Mouse (Mus musculus) kidney, postnatal 0 days (tissue): ENCODE measurements around the gene Ubr1. TPM values are rescaled to one million over a fixed set of nuclear protein-coding genes. Genes with fewer than 3 reads are reported as not detected.
A peak's percentile ranks its signal among the peaks of the same experiment; 100 is the strongest.

Experiments
- ATAC-seq: fragments of 200-750 bp; cut with Nextera tagmentation; replicated peaks from 2 replicates; pipeline ENCODE4 v1.8.0; 2017; ENCODE audit warnings: low read depth, moderate number of reproducible peaks, moderate TSS enrichment, moderate library complexity; ENCODE audit not compliant: low FRiP score
- DNase-seq: peaks from one replicate; pipeline ENCODE4 v3.0.0-alpha.2; 2016; ENCODE audit warnings: low spot score
- H3K27ac ChIP-seq: fragments of 300-500 bp; sonication (generic); 2 replicates; pipeline ENCODE4 v1.5.1; 2014; ENCODE audit warnings: mild to moderate bottlenecking
- H3K27me3 ChIP-seq: fragments of 300-500 bp; sonication (generic); 2 replicates; pipeline ENCODE4 v1.6.1; 2014; ENCODE audit warnings: low read length, mixed read lengths; ENCODE audit not compliant: insufficient read depth
- H3K36me3 ChIP-seq: fragments of 300-500 bp; sonication (generic); 2 replicates; pipeline ENCODE4 v1.6.1; 2014; ENCODE audit warnings: low read length, mixed read lengths; ENCODE audit not compliant: insufficient read depth
- H3K4me1 ChIP-seq: fragments of 300-500 bp; sonication (generic); replicated peaks from 2 replicates; pipeline ENCODE4 v1.6.1; 2014; ENCODE audit warnings: antibody characterized with exemption, low read length, mixed read lengths; ENCODE audit not compliant: insufficient read depth
- H3K4me2 ChIP-seq: fragments of 300-500 bp; sonication (generic); 2 replicates; pipeline ENCODE4 v1.6.1; 2014; ENCODE audit warnings: mild to moderate bottlenecking, low read length, moderate library complexity, mixed read lengths
- H3K4me3 ChIP-seq: fragments of 300-500 bp; sonication (generic); replicated peaks from 2 replicates; pipeline ENCODE4 v1.5.1; 2014; ENCODE audit warnings: low read depth, low read length
- H3K9ac ChIP-seq: fragments of 300-500 bp; sonication (generic); 2 replicates; pipeline ENCODE4 v1.6.1; 2014; ENCODE audit warnings: low read depth, low read length
- H3K9me3 ChIP-seq: fragments of 300-500 bp; sonication (generic); replicated peaks from 2 replicates; pipeline ENCODE4 v1.6.1; 2016; ENCODE audit warnings: low read length, inconsistent platforms, mixed read lengths
- CTCF ChIP-seq: IDR thresholded peaks from 2 replicates; pipeline ENCODE4 v1.5.1; 2016; ENCODE audit warnings: antibody characterized with exemption, low read depth, mild to moderate bottlenecking, moderate library complexity
- WGBS: fragments of 180-500 bp; shearing (Covaris S2); extraction: QIAGEN DNeasy Blood & Tissue Kit; methylation state at CpG from one replicate; pipeline ENCODE4 v1.1.7; 2014; 5-methylcytosine and 5-hydroxymethylcytosine counted together
- polyA plus RNA-seq: library from polyadenylated mRNA; unstranded; fragments of >200 nt; fragmentation: Nextera tagmentation; extraction: Ambion mirVana; gene quantifications from 2 replicates; pipeline ENCODE4 v1.2.1, GENCODE M21; 2015

Ubr1 gene
- polyA plus RNA-seq, 1 experiment from 2014 or later, result 16.2 TPM

DNA sequence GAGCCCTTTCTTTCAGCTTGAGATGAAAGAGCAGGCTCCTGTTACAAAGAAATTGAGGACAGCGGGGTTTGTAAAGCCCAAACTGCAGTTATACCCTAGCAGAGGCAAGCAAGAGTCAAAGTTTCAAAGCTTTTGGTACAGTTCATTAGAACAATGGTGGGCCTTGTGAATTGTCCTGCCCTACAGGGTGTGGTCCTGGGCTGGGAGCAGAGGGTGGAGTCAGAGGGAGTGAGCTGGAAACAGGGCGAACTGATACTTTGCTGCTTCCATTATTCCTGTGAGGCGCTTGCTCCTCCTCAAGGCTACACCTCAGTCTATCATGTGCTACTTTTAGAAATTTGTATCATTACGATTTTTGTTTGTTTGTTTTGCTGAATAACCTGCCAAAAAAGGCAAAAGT is 20.7 kb upstream of the Ubr1 start:
- no peaks in the 10 kb centered on the region for H3K36me3 ChIP-seq
- no peak overlapping the region for H3K27ac ChIP-seq
- no peak for DNase-seq
- no peak for TF ChIP-seq CTCF
- no peak for ATAC-seq
- H3K9ac ChIP-seq, result no peak overlapping the region
- no peak overlapping the region for H3K4me2 ChIP-seq
- no peak overlapping the region for H3K4me3 ChIP-seq
- WGBS, result 67% methylated on average over 4 of the region's 4 CpGs
- H3K9me3 ChIP-seq, result no peaks in the 10 kb centered on the region
- no peaks in the 10 kb centered on the region for H3K27me3 ChIP-seq
- no peaks in the 10 kb centered on the region for H3K4me1 ChIP-seq

DNA sequence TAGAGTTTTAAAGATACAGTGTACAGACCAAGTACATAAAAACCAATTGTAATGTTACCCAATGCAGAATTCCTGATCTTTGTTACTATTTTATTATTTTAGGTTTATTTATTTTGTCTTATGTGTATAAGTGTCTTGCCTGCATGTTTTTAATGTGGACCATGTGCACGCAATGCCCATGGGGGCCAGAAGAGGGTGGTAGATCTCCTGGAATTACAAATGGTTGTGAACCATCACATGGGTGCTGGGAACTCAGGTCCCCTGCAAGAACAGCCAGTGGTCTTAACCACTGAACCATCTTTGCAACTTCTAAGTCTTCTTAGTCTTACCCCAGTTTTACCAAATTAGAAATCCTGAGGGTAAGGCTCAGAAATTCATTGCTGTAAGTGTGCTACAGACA is 14.7 kb upstream of the Ubr1 start:
- no peak for TF ChIP-seq CTCF
- H3K9ac ChIP-seq, result no peak overlapping the region
- no peaks in the 10 kb centered on the region for H3K36me3 ChIP-seq
- no peaks in the 10 kb centered on the region for H3K9me3 ChIP-seq
- no peaks in the 10 kb centered on the region for H3K4me1 ChIP-seq
- H3K4me3 ChIP-seq, result no peak overlapping the region
- no peak overlapping the region for H3K27ac ChIP-seq
- H3K4me2 ChIP-seq, result no peak overlapping the region
- ATAC-seq (no peak), DNase-seq (no peak)
- no peaks in the 10 kb centered on the region for H3K27me3 ChIP-seq
- 86% methylated on average over 1 of the region's 1 CpGs for WGBS

GRCm38 (mm10) chr2:120983611-120984010 is 13.1 kb upstream of the Ubr1 start:
- no peak for TF ChIP-seq CTCF
- H3K27me3 ChIP-seq, result no peaks in the 10 kb centered on the region
- no peaks in the 10 kb centered on the region for H3K4me1 ChIP-seq
- H3K4me3 ChIP-seq, result no peak overlapping the region
- H3K36me3 ChIP-seq, result no peaks in the 10 kb centered on the region
- no peak overlapping the region for H3K27ac ChIP-seq
- 30% methylated on average over 2 of the region's 2 CpGs for WGBS
- no peak for DNase-seq
- H3K4me2 ChIP-seq, result no peak overlapping the region
- no peak for ATAC-seq
- no peak overlapping the region for H3K9ac ChIP-seq
- no peaks in the 10 kb centered on the region for H3K9me3 ChIP-seq

DNA sequence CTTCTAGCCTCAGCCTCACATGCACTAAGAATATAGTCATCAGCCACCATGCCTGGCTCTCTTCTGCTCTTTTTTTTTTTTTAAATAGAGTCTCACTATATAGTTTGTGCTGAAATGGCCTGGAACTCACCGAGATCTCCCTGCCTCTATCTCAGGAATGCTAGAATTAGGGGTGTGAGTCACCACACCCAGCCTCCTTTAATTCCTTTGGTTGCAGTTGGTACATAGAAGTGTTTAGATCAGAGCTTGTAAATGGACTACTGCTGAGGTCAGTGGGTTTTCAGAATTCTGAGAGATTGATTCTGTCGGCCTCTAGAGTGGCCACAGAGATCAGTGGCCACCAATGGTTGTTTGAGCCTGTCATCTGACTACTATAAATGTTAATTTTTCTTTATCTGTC is 10.3 kb upstream of the Ubr1 start:
- WGBS, result 67% methylated on average over 2 of the region's 2 CpGs
- no peaks in the 10 kb centered on the region for H3K4me1 ChIP-seq

GRCm38 (mm10) chr2:120979819-120980218 is 9.3 kb upstream of the Ubr1 start:
- WGBS, result 87% methylated on average over 1 of the region's 1 CpGs

More for the DNA sequence above, 10.3 kb upstream of the Ubr1 start:
- no peak for DNase-seq
- no peak overlapping the region for H3K9ac ChIP-seq
- no peaks in the 10 kb centered on the region for H3K9me3 ChIP-seq
- no peaks in the 10 kb centered on the region for H3K27me3 ChIP-seq
- H3K27ac ChIP-seq, result no peak overlapping the region
- no peak overlapping the region for H3K4me3 ChIP-seq
- no peak for TF ChIP-seq CTCF
- no peaks in the 10 kb centered on the region for H3K36me3 ChIP-seq
- ATAC-seq, result no peak
- no peak overlapping the region for H3K4me2 ChIP-seq

GRCm38 (mm10) chr2:120978693-120979037 is 8.2 kb upstream of the Ubr1 start:
- H3K36me3 ChIP-seq, result no peaks in the 10 kb centered on the region
- no peaks in the 10 kb centered on the region for H3K27me3 ChIP-seq
- peak; percentile 43 for TF ChIP-seq CTCF
- no peak overlapping the region for H3K9ac ChIP-seq
- H3K4me1 ChIP-seq, result no peaks in the 10 kb centered on the region
- H3K4me2 ChIP-seq, result no peak overlapping the region
- ATAC-seq (no peak), DNase-seq (peak; percentile 27)
- 70% methylated on average over 2 of the region's 2 CpGs for WGBS
- H3K9me3 ChIP-seq, result no peaks in the 10 kb centered on the region
- H3K4me3 ChIP-seq, result no peak overlapping the region
- H3K27ac ChIP-seq, result no peak overlapping the region

More at GRCm38 (mm10) chr2:120979819-120980218, 9.3 kb upstream of the Ubr1 start:
- H3K4me3 ChIP-seq, result no peak overlapping the region
- ATAC-seq (no peak), DNase-seq (no peak)
- H3K4me2 ChIP-seq, result no peak overlapping the region
- H3K36me3 ChIP-seq, result no peaks in the 10 kb centered on the region
- TF ChIP-seq CTCF, result no peak
- no peaks in the 10 kb centered on the region for H3K9me3 ChIP-seq
- H3K9ac ChIP-seq, result no peak overlapping the region
- H3K4me1 ChIP-seq, result no peaks in the 10 kb centered on the region
- H3K27ac ChIP-seq, result no peak overlapping the region
- no peaks in the 10 kb centered on the region for H3K27me3 ChIP-seq
